Mouse (Mus musculus) adrenal gland, adult 10 weeks (tissue): ENCODE data around the gene Tob2. TPM values are rescaled to one million over a fixed set of nuclear protein-coding genes. Genes with fewer than 3 reads are reported as not detected.

ENCODE experiments used
- polyA plus RNA-seq: library from polyadenylated mRNA; stranded (reverse); fragments of 350-450 nt; fragmentation: Illumina TruSeq; extraction: RNeasy Lipid Tissue Mini Kit (QIAGEN cat#74804); gene quantifications from one replicate; pipeline ENCODE4 v1.2.3, GENCODE M21; 2014; ENCODE audit warnings: low read depth, low replicate concordance

The Tob2 gene
- polyA plus RNA-seq, result 15.7 TPM

DNA sequence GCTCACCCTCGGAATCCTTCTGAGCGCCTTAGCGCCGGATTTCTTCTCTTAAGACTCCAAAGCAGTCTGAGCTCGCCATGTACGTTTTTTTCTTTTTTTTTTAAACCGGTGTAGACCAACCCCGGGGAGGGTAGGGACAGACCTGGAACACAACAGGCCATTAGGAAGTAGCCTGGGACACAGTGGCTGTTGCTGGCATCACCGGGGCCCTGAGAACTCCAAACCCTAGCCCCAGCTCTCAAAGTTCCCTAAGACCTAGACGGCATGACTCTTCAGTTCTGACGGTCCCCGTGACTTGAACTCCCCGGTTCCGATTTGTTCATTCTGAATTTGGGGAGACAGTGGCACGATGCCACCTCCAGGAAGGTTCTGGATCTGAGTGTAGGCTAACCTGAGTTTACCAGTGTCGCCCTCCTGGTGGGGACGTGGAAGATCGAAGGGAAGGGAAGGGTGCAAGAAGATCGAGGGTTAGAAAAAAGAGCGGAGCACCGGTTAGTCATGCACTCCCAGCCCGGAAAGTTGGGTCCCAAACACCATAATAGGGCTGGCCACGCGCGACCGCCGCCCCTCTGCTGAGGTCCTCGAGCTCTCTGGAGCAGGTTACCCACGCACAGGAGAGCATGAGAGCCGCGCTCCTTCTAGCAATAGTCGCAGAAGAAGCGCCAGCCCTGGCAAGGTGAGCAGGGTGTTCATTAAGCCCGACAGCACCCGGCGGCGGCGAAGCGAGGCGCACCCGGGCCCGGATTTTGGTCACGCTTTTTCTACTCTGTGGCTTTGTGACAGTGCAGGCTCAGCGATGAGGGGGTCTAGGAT lies at the start of gene Tob2:
Gene Tob2, minus strand, starts transcription at position 280 of the 813 bp plus-strand sequence.

GRCm38 (mm10) chr15:81872262-81873136 lies 13.9 kb upstream of the Tob2 start, which contains the start of gene Aco2:
Gene Aco2, plus strand, starts transcription at chr15:81872309.

DNA sequence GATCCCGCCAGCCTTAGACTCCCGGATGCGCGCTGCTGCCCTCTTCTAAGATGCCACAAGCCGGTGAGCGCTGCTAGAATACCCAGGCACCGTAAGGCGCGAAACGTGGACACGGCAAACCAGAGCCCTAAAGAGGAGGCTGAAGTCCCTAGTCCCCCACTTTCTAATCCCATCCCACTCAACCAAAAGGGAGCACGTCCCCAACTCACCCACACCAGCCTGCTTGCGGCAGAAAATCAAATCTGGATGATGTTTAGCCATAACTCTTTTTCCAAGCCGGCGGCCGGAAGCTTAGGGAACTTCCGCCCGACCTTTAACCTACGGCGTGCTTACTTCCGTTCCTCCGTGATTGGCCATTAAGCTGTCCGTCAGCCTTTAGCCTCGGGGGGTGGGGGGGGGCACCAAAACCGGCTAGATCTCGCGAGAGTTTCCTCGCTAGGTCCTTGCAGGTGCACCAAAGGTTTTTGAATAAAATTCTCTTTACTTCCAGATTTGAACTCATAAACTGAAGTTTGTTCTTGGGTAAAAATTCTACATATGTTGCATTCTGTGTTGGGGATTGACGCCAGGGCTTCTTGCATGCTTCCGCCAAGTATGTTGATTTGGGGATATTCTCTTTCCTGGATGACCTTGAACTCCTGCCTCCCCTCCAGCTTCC lies 13.1 kb upstream of the Tob2 start, which contains the start of gene Phf5a:
Gene Phf5a, minus strand, starts transcription at position 308 of the 658 bp plus-strand sequence.

GRCm38 (mm10) chr15:81802001-81802890 lies 56.4 kb downstream of the Tob2 start, which contains the start of gene Tef:
Gene Tef, plus strand, starts transcription at chr15:81802421.

Other genes with a start within 250 kb of the Tob2 start
- 1.6 TPM for gene L3mbtl2, start 194.9 kb downstream of the Tob2 start, polyA plus RNA-seq
- not detected for gene Chadl, start 161.5 kb downstream of the Tob2 start, polyA plus RNA-seq
- gene Zc3h7b, start 113.7 kb downstream of the Tob2 start, polyA plus RNA-seq, result 17.0 TPM
- 7.4 TPM for gene Rangap1, start 113.3 kb downstream of the Tob2 start, polyA plus RNA-seq
- gene Tef, start 56.4 kb downstream of the Tob2 start, polyA plus RNA-seq, result 21.1 TPM
- gene Phf5a, start 13.1 kb upstream of the Tob2 start, polyA plus RNA-seq, result 20.7 TPM
- gene Aco2, start 13.5 kb upstream of the Tob2 start, polyA plus RNA-seq, result 113 TPM
- gene Polr3h, start 67.4 kb upstream of the Tob2 start, polyA plus RNA-seq, result 3.6 TPM
- gene Csdc2, start 78.0 kb upstream of the Tob2 start, polyA plus RNA-seq, result 0.52 TPM
- 2.3 TPM for gene Pmm1, start 102.1 kb upstream of the Tob2 start, polyA plus RNA-seq
- not detected for gene 1700029P11Rik, start 121.7 kb upstream of the Tob2 start, polyA plus RNA-seq
- gene Xrcc6, start 129.0 kb upstream of the Tob2 start, polyA plus RNA-seq, result 290 TPM
- gene Desi1, start 175.1 kb upstream of the Tob2 start, polyA plus RNA-seq, result 43.8 TPM
- gene Snu13, start 188.8 kb upstream of the Tob2 start, polyA plus RNA-seq, result 480 TPM
- gene 4930407I10Rik, start 200.4 kb upstream of the Tob2 start, polyA plus RNA-seq, result not detected
- gene Mei1, start 211.2 kb upstream of the Tob2 start, polyA plus RNA-seq, result not detected